Mouse (Mus musculus) heart, adult 2 months (tissue): ENCODE data around the gene Ofd1. TPM values are rescaled to one million over a fixed set of nuclear protein-coding genes. Genes with fewer than 3 reads are reported as not detected.

Source experiments
- DNase-seq, 2 experiments: peaks; one replicate each; pipeline ENCODE4 v3.0.0; 2021
- H3K27ac ChIP-seq: fragments of 200-600 bp; 2 replicates; pipeline ENCODE4 v1.8.1; 2022
- H3K27me3 ChIP-seq: fragments of 200-500 bp; 2 replicates; pipeline ENCODE4 v1.6.1; 2012; ENCODE audit warnings: mild to moderate bottlenecking, low read length, inconsistent platforms, mixed read lengths; ENCODE audit not compliant: control insufficient read depth, insufficient read depth
- H3K36me3 ChIP-seq: fragments of 200-500 bp; 2 replicates; pipeline ENCODE4 v1.6.1; 2012; ENCODE audit warnings: low read length, inconsistent platforms; ENCODE audit not compliant: control insufficient read depth, insufficient read depth
- H3K4me1 ChIP-seq: fragments of 200-500 bp; 2 replicates; pipeline ENCODE4 v1.6.1; 2011; ENCODE audit warnings: low read length; ENCODE audit not compliant: control insufficient read depth, insufficient read depth
- H3K4me3 ChIP-seq: fragments of 200-600 bp; 2 replicates; pipeline ENCODE4 v1.8.1; 2022
- H3K79me2 ChIP-seq: fragments of 200-500 bp; replicated peaks from 2 replicates; pipeline ENCODE4 v1.6.1; 2012; ENCODE audit warnings: mild to moderate bottlenecking, inconsistent platforms, low read length, moderate library complexity, mixed read lengths; ENCODE audit not compliant: control insufficient read depth, insufficient read depth
- H3K9ac ChIP-seq: fragments of 200-500 bp; 2 replicates; pipeline ENCODE4 v1.6.1; 2012; ENCODE audit warnings: low read depth, mild to moderate bottlenecking, control low read depth, inconsistent platforms, low read length, mixed read lengths
- CTCF ChIP-seq: fragments of 200-600 bp; IDR thresholded peaks from 2 replicates; pipeline ENCODE4 v1.8.1; 2022; ENCODE audit warnings: antibody characterized with exemption, mild to moderate bottlenecking, moderate library complexity
- EP300 ChIP-seq: fragments of 200-500 bp; IDR thresholded peaks from 2 replicates; pipeline ENCODE4 v1.6.1; 2011; ENCODE audit warnings: low read depth, low read length, control low read depth; ENCODE audit not compliant: insufficient read depth
- POLR2A ChIP-seq: fragments of 200-500 bp; IDR thresholded peaks from 2 replicates; pipeline ENCODE4 v1.6.1; 2011; ENCODE audit warnings: mild to moderate bottlenecking, low read depth, low read length, control low read depth; ENCODE audit not compliant: insufficient read depth
- WGBS: fragments of 180-500 bp; shearing (Covaris S2); methylation state at CpG from one replicate; pipeline ENCODE4 v1.1.7; 2018; 5-methylcytosine and 5-hydroxymethylcytosine counted together
- intact Hi-C: fragments of 180-260 bp; cut with DNase I; formaldehyde crosslinking; loops from one replicate; pipeline ENCODE4 v1.15.1; 2025
- polyA plus RNA-seq: library from polyadenylated mRNA; depleted of rRNA; stranded (reverse); fragments of >200 nt; gene quantifications from 2 replicates; pipeline ENCODE4 v1.2.3, GENCODE M21; 2012; rRNA removed
- total RNA-seq, 2 experiments: library from RNA; stranded (reverse); gene quantifications; 2 replicates each; pipeline ENCODE4 v1.2.3; 2021

The Ofd1 gene
- total and polyA plus RNA-seq, 3 experiments = 0.94 to 4.3 (median 3.9) TPM

DNA sequence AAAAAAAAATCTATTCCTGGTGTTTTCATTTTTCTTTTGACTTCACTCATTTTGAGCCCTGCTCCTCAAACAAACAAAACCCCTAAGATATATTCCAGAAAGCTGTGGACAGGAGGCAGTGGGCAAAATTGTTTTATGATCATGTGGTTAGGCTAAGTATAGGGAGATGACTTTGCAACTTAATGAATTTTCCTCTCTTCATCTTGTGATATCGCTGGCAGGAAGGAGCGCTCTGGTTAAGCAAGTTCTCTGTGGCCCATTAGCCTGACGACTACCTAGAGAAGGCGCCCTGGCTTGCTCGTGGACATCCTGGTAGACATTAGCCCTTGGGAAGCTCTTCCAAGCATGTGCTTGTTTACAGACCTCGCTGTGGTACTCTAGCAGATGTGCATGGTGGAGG, 98.7 kb downstream of the Ofd1 start:
- WGBS = 74% methylated on average over 6 of the region's 6 CpGs
- DNase-seq = no peak
- intact Hi-C loops = no loop called here
- TF ChIP-seq CTCF (no peak), POLR2A (no peak), EP300 (no peak)
- no peak overlapping the region for H3K27ac ChIP-seq
- no peak overlapping the region for H3K9ac ChIP-seq
- no peak overlapping the region for H3K4me3 ChIP-seq
- no peaks in the 10 kb centered on the region for H3K4me1 ChIP-seq
- no peaks in the 10 kb centered on the region for H3K27me3 ChIP-seq
- no peaks in the 10 kb centered on the region for H3K36me3 ChIP-seq
- H3K79me2 ChIP-seq = no peaks in the 10 kb centered on the region

Other genes with a start within 250 kb of the Ofd1 start
- 10 to 100 TPM; 10.8 to 12.5 TPM for gene Gpm6b, start 201.8 kb downstream of the Ofd1 start, total RNA-seq
- gene Gpm6b, start 201.8 kb downstream of the Ofd1 start, polyA plus RNA-seq = 6.4 and 14.1 TPM in 2 replicates
- gene Trappc2, start 130 bp downstream of the Ofd1 start, total RNA-seq = 10 to 100 TPM; 12.0 to 17.1 TPM
- 6.5 and 12.4 TPM in 2 replicates for gene Trappc2, start 130 bp downstream of the Ofd1 start, polyA plus RNA-seq
- gene Rab9, start 39.2 kb upstream of the Ofd1 start, total RNA-seq = 10 to 100 TPM; 21.9 to 25.8 TPM
- gene Rab9, start 39.2 kb upstream of the Ofd1 start, polyA plus RNA-seq = 8.3 and 13.7 TPM in 2 replicates
- gene Tceanc, start 77.9 kb upstream of the Ofd1 start, total RNA-seq = 1 to 10 TPM; 1.8 to 2.2 TPM
- 0.70 and 0.91 TPM in 2 replicates for gene Tceanc, start 77.9 kb upstream of the Ofd1 start, polyA plus RNA-seq
- under 1 TPM; 0.31 to 0.32 TPM for gene Egfl6, start 145.0 kb upstream of the Ofd1 start, total RNA-seq
- 0.18 TPM in 2 replicates for gene Egfl6, start 145.0 kb upstream of the Ofd1 start, polyA plus RNA-seq